Mouse (Mus musculus) midbrain, embryonic 10.5 days (tissue): ENCODE measurements around the gene Dclk3. TPM values are rescaled to one million over a fixed set of nuclear protein-coding genes. Genes with fewer than 3 reads are reported as not detected.

Experiments
- DNase-seq: peaks from one replicate; pipeline ENCODE4 v3.0.0-alpha.2; 2017; ENCODE audit warnings: low spot score
- H3K27ac ChIP-seq: fragments of 300-500 bp; sonication (generic); replicated peaks from 2 replicates; pipeline ENCODE4 v1.5.1; 2016; ENCODE audit warnings: mild to moderate bottlenecking
- H3K27me3 ChIP-seq: fragments of 300-500 bp; sonication (generic); 2 replicates; pipeline ENCODE4 v1.6.1; 2016; ENCODE audit warnings: low read depth, mild to moderate bottlenecking; ENCODE audit not compliant: poor library complexity, severe bottlenecking
- H3K36me3 ChIP-seq: fragments of 300-500 bp; sonication (generic); 2 replicates; pipeline ENCODE4 v1.6.1; 2016; ENCODE audit warnings: mild to moderate bottlenecking, moderate library complexity
- H3K4me1 ChIP-seq: fragments of 300-500 bp; sonication (generic); 2 replicates; pipeline ENCODE4 v1.6.1; 2016
- H3K4me3 ChIP-seq: fragments of 300-500 bp; sonication (generic); 2 replicates; pipeline ENCODE4 v1.5.1; 2016; ENCODE audit warnings: mild to moderate bottlenecking, moderate library complexity
- H3K9me3 ChIP-seq: fragments of 300-500 bp; sonication (generic); replicated peaks from 2 replicates; pipeline ENCODE4 v1.6.1; 2016; ENCODE audit warnings: mild to moderate bottlenecking
- whole genome bisulfite sequencing: fragments of 180-500 bp; shearing (Covaris S2); methylation state at CpG from one replicate; pipeline ENCODE4 v1.1.7; 2016; 5-methylcytosine and 5-hydroxymethylcytosine counted together
- polyA plus RNA-seq: library from polyadenylated mRNA; unstranded; fragments of >200 nt; fragmentation: Nextera tagmentation; extraction: Ambion mirVana; gene quantifications from 2 replicates; pipeline ENCODE4 v1.2.1, GENCODE M21; 2016

Dclk3 gene
- polyA plus RNA-seq, 1 experiment from 2014 or later: 0.21 TPM

GRCm38 (mm10) chr9:111412471-111413160 lies 26.3 kb upstream of the Dclk3 start:
- Histone ChIP-seq H3K27me3 (no peaks in the 10 kb centered on the region), H3K4me3 (no peak overlapping the region), H3K36me3 (no peaks in the 10 kb centered on the region), H3K9me3 (no peaks in the 10 kb centered on the region), H3K4me1 (peaks cover 8% of the 10 kb centered on the region; the same call in 1 of the 2 replicates), H3K27ac (no peak overlapping the region)
- 88% methylated on average over 16 of the region's 16 CpGs for WGBS
- no peak for DNase-seq

DNA sequence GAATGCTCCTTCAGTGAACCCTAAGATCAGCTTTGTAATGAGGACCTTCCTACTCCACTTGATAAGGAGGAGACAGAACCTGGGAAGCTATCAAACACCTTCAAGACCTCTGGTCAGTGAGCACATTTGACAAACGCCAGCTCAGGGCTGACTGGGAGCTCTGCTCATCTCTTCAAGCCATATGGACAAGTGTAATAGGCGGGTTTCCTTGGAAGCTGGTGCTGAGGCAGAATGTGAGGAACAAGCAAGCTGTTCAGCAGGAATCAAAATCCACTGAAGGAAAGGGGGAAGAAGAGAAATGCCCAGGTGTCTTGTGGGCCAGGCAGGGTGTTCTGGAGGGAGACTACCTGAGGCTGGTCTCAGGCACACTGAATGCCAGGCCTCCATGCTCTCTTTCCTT lies 17.0 kb upstream of the Dclk3 start:
- no peaks in the 10 kb centered on the region for H3K36me3 ChIP-seq
- no peaks in the 10 kb centered on the region for H3K27me3 ChIP-seq
- H3K9me3 ChIP-seq: no peaks in the 10 kb centered on the region
- H3K4me1 ChIP-seq: peaks cover 16% of the 10 kb centered on the region
- no peak overlapping the region for H3K27ac ChIP-seq
- DNase-seq: no peak
- WGBS: 85% methylated on average over 2 of the region's 2 CpGs
- H3K4me3 ChIP-seq: no peak overlapping the region

GRCm38 (mm10) chr9:111422567-111422966 lies 16.3 kb upstream of the Dclk3 start:
- Histone ChIP-seq H3K36me3 (no peaks in the 10 kb centered on the region), H3K4me3 (no peak overlapping the region), H3K27me3 (no peaks in the 10 kb centered on the region), H3K9me3 (no peaks in the 10 kb centered on the region), H3K27ac (no peak overlapping the region), H3K4me1 (peaks cover 16% of the 10 kb centered on the region)
- no peak for DNase-seq
- 77% methylated on average over 5 of the region's 5 CpGs for WGBS

DNA sequence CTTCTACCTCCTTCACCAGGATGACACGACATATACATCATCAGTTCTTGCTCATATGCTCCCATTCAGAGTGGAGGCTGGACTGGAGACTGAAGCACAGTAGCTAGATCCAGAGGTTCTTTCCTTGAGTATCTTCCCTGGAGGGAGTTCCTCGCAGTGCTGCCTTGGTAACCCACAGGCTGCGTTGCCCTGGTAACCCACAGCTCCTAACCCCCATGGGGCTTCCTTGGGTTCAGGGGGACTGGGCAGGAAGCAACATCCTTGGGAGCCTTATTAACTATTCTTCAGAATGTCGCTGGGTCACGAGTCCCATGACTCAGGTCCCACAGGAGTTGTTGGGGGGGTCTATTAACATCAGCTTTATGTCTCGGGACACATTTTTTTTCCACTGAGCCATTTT lies 13.8 kb upstream of the Dclk3 start:
- no peak overlapping the region for H3K4me3 ChIP-seq
- 54% methylated on average over 6 of the region's 6 CpGs for WGBS
- H3K9me3 ChIP-seq: no peaks in the 10 kb centered on the region
- no peaks in the 10 kb centered on the region for H3K27me3 ChIP-seq
- DNase-seq: peak; percentile 38
- no peak overlapping the region for H3K27ac ChIP-seq
- H3K4me1 ChIP-seq: peaks cover 16% of the 10 kb centered on the region
- no peaks in the 10 kb centered on the region for H3K36me3 ChIP-seq

DNA sequence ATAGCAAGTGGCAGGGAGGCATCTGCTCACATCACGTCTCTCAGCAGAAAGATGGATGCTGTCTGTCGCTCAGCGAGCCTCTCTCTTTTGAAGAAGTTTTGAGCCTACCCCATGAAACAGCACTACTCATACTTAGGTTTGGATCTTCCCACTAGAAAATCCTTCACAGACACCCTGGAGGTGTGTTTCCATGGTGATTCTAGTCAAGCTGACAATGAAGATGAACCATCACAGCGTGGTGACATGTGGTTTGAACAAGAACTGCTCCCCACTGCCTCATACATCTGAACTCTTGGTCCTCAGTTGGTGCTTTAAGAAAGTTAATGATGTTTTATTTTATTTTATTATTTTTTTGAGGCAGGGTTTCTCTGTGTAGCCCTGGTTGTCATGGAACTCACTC lies 12.9 kb upstream of the Dclk3 start:
- Histone ChIP-seq H3K4me3 (no peak overlapping the region), H3K9me3 (no peaks in the 10 kb centered on the region), H3K27ac (no peak overlapping the region), H3K4me1 (peaks cover 16% of the 10 kb centered on the region), H3K36me3 (no peaks in the 10 kb centered on the region), H3K27me3 (no peaks in the 10 kb centered on the region)
- 80% methylated on average over 4 of the region's 4 CpGs for WGBS
- DNase-seq: no peak

GRCm38 (mm10) chr9:111427891-111428555 lies 10.9 kb upstream of the Dclk3 start:
- Histone ChIP-seq H3K36me3 (no peaks in the 10 kb centered on the region), H3K4me1 (peaks cover 16% of the 10 kb centered on the region), H3K9me3 (no peaks in the 10 kb centered on the region), H3K27me3 (no peaks in the 10 kb centered on the region), H3K4me3 (no peak overlapping the region), H3K27ac (no peak overlapping the region)
- WGBS: 84% methylated on average over 9 of the region's 9 CpGs
- no peak for DNase-seq

GRCm38 (mm10) chr9:111428698-111429362 lies 10.1 kb upstream of the Dclk3 start:
- Histone ChIP-seq H3K36me3 (no peaks in the 10 kb centered on the region), H3K27me3 (no peaks in the 10 kb centered on the region), H3K4me3 (no peak overlapping the region), H3K4me1 (peaks cover 16% of the 10 kb centered on the region), H3K9me3 (no peaks in the 10 kb centered on the region), H3K27ac (no peak overlapping the region)
- no peak for DNase-seq
- 89% methylated on average over 8 of the region's 8 CpGs for WGBS

DNA sequence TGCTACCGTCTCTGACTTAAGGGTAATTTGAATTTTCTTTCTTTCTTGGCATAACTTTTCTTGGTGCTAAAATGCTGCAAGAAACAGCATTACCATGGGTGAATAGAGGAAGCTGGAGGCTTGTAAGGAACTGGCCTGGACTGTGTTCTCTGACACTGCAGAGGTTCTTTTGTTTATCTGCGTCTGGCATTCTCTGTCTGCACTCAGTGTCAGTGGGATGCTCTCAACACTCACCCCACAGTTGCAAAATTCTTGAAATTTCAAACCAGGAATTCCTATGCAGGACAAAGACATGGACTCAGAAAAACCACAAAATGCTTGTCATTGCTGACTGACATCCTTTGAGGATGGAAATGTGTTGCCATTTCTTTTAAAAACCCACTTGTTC lies 9.5 kb upstream of the Dclk3 start:
- DNase-seq: no peak
- H3K9me3 ChIP-seq: no peaks in the 10 kb centered on the region
- H3K27ac ChIP-seq: no peak overlapping the region
- WGBS: 70% methylated on average over 2 of the region's 2 CpGs
- no peaks in the 10 kb centered on the region for H3K27me3 ChIP-seq
- peaks cover 16% of the 10 kb centered on the region for H3K4me1 ChIP-seq
- H3K4me3 ChIP-seq: no peak overlapping the region
- H3K36me3 ChIP-seq: no peaks in the 10 kb centered on the region

DNA sequence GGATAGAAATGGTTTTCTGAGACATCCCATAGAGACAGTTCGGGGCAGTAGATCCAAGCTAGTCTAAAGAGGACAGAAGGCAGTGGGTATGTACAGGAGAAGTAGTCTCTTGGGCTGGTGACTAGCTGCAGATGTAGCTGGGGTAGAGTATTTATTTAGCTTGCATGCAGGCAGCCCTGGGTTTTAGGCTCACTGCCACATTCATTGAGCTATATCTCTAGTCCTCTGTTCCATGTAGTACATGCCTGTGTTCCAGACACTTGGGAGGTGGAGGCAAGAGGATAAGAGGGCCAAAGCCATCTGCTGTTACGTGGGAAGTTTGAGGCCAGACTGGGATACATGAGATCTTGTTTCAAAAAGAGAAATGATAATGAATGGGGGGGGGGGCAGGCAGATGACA lies 3.5 kb upstream of the Dclk3 start:
- peaks cover 12% of the 10 kb centered on the region for H3K4me1 ChIP-seq
- H3K4me3 ChIP-seq: no peak overlapping the region
- peaks cover 36% of the 10 kb centered on the region for H3K27me3 ChIP-seq
- H3K9me3 ChIP-seq: no peaks in the 10 kb centered on the region
- H3K36me3 ChIP-seq: no peaks in the 10 kb centered on the region
- no peak overlapping the region for H3K27ac ChIP-seq
- WGBS: 98% methylated on average over 2 of the region's 2 CpGs
- no peak for DNase-seq

DNA sequence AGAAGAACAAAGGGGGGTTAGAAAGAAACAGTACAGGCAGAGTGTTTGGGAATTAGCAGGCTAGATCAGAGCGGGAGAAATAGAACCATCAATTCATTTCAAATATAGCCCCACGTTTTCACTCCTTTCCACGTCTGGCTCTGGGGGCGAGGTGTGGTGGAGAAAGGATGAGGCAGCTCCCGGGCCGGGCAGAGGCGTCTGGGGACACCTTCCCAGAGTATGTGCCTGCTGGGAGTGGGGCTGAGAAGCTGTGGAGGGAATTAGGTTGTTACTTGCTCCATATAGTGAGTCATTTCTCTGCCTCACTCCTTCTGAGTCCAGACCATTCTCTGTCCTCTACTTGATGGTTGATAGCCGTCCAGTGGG lies 938 bp downstream of the Dclk3 start:
- Histone ChIP-seq H3K9me3 (no peaks in the 10 kb centered on the region), H3K4me3 (no peak overlapping the region), H3K4me1 (peaks cover 12% of the 10 kb centered on the region), H3K36me3 (no peaks in the 10 kb centered on the region), H3K27ac (no peak overlapping the region), H3K27me3 (peaks cover 48% of the 10 kb centered on the region)
- DNase-seq: no peak
- WGBS: 53% methylated on average over 8 of the region's 8 CpGs

GRCm38 (mm10) chr9:111440446-111440845 lies 1.6 kb downstream of the Dclk3 start:
- Histone ChIP-seq H3K36me3 (no peaks in the 10 kb centered on the region), H3K4me1 (peaks cover 12% of the 10 kb centered on the region), H3K4me3 (no peak overlapping the region), H3K27me3 (peaks cover 48% of the 10 kb centered on the region), H3K9me3 (no peaks in the 10 kb centered on the region), H3K27ac (no peak overlapping the region)
- DNase-seq: no peak
- WGBS: 80% methylated on average over 6 of the region's 6 CpGs

- H3K4me1 ChIP-seq: peaks cover 12% of the 10 kb centered on the region
- 83% methylated on average over 2 of the region's 2 CpGs for WGBS
- H3K27me3 ChIP-seq: peaks cover 48% of the 10 kb centered on the region
These were observed 2.3 kb downstream of the Dclk3 start for GRCm38 (mm10) chr9:111441151-111441550.

DNA sequence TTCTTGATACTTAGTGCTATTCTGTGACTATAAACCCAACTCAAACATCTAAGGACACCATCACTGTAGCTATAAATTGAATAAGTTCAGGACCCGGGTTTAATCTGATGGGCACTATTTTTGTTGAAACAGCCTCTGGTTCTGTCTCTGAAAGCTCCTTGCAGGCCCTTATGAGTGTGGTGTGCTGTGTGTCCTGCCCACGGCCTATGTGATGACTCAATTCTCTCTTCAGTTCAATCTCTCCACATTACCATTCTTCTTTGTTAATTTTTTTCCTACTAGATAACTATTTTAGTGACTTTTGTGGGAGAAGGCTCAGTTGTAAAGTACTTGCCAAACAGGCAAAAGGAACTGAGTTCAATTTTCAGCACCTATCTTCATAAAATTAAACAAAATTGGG lies 7.3 kb downstream of the Dclk3 start:
- no peaks in the 10 kb centered on the region for H3K36me3 ChIP-seq
- no peak overlapping the region for H3K4me3 ChIP-seq
- no peak for DNase-seq
- H3K9me3 ChIP-seq: no peaks in the 10 kb centered on the region
- 82% methylated on average over 2 of the region's 2 CpGs for WGBS
- H3K27me3 ChIP-seq: peaks cover 4% of the 10 kb centered on the region
- no peak overlapping the region for H3K27ac ChIP-seq
- no peaks in the 10 kb centered on the region for H3K4me1 ChIP-seq

More at GRCm38 (mm10) chr9:111441151-111441550, 2.3 kb downstream of the Dclk3 start:
- Histone ChIP-seq H3K9me3 (no peaks in the 10 kb centered on the region), H3K36me3 (no peaks in the 10 kb centered on the region), H3K4me3 (no peak overlapping the region), H3K27ac (no peak overlapping the region)
- DNase-seq: no peak
